Mouse (Mus musculus) spleen, embryonic (tissue): Measurements from ENCODE around the gene Prps2.
"Not testable (repeated sequence)": the region's sequence is repeated elsewhere in the genome, so short reads cannot be mapped to it uniquely, and the experiment has no call there.

Experiments used
- CTCF ChIA-PET: fragments of 350-600 bp; sonication (Branson Sonifier 250); formaldehyde crosslinking; loops from one replicate; lab custom pipeline; 2022; lab: Charles Lee

Gene Prps2

DNA sequence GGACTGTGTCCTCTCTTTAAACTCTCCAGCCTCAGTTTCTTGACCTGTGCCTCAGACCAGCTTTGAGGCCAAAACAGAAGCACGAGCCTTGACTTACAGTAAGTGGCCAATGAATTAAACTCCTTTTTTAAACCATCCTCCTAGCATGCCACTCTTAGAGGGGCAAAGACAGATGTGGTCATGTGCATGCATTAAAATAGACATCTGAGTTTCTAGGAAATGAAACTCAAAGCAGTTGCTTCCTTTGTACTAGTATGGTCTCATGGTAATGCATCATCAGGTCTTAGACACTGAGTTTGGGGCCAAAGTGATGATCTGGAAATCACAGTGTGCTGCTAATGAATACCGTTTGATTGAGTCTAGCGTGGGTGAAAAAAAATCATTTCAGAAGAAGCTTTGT lies 54.0 kb downstream of the Prps2 start:
- CTCF ChIA-PET: interaction anchor here (1.0 kb wide), 1 partner anchor 10 kb away, joined by 3 read pairs; no protein-coding TSS in a partner anchor

DNA sequence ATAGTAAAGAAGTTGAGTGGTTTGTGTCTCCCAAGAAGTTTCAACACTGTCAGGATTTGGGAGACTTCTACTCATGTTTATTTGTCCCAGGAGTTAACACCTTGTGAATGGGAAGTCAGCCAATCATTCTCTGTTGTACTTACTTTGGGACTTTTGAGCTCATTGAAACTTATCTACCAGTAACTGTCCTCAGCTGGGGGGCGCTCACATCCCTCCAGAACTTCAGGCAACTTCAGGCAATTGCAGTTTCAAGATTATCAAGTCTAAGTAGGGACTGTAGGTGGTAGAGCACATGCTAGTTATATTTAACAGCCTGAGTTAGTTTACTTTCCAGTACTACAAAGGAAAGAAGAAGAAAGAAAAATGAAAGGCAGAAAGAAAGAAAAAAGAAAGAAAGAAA lies 58.8 kb downstream of the Prps2 start:
- CTCF ChIA-PET: no interaction called here

DNA sequence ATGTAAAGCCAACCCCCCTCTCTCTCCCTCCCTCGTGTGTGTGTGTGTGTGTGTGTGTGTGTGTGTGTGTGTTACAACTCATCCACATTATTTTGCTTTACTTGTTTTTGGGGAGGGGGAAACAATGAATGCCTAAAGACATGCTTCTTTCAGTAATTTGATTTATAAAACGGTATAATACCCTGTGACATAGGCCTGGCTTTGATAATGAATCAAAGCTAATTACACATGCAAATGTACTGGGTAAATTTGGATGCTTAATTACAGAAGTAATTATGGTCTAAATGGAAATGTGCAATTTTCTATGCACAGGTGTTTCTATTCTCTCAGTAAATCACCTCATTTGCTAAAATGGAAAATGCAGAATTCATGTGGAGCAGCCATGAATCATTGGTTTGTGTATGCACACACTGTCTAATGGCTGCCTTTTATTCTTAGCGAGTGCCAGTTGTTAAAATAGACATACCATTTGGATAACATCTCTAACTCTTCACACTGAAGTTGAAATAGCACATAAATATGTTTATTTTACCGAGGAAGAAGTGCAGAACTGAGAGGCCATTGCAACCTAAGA lies 61.2 kb downstream of the Prps2 start:
- CTCF ChIA-PET: no interaction called here

DNA sequence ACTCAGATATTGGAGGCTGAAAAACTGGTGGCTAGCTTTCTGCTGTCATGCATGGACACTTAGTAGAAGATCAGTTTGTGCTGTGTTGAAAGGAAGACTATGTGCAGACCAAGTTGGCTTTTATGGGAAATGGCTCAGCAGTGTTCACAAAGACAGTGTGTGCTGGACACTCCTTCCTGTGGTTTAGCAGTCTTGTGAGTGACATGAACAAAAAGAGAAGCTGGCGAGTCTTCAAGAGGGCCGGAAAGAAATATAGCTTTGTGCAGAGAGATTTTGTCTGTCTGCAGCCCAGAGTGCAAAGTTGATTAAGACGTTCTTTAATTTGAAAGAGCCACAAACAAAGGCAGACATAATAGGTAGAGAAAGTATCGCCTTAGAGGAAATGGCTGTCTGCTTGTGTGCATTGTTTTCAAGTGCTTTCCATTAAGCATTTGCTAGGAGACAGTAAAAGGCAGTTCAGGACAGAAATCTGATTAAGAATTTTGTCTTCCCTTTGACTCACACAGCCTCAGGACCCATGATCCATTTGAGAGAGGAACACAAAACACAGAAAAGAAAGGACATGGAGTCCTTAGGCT lies 63.6 kb downstream of the Prps2 start:
- CTCF ChIA-PET: no interaction called here

DNA sequence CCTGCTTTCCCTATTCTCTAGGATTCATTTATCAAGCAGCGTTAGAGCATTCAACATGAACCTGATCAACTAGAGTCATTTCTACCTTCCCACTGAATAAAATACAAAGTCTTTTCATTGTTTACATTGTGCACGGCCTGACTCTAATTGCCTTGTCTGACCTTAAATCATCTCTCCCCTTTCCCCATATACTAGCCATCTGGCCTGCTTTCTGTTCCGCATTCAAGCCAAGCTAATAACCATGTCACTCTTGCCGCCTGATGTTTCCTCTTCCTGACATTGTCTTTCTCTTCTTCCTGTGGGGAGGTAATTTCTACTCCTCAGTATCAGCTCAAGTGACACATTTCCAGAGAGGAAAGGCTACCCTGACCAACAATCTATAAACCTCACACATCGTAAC lies 66.8 kb downstream of the Prps2 start:
- CTCF ChIA-PET: no interaction called here

DNA sequence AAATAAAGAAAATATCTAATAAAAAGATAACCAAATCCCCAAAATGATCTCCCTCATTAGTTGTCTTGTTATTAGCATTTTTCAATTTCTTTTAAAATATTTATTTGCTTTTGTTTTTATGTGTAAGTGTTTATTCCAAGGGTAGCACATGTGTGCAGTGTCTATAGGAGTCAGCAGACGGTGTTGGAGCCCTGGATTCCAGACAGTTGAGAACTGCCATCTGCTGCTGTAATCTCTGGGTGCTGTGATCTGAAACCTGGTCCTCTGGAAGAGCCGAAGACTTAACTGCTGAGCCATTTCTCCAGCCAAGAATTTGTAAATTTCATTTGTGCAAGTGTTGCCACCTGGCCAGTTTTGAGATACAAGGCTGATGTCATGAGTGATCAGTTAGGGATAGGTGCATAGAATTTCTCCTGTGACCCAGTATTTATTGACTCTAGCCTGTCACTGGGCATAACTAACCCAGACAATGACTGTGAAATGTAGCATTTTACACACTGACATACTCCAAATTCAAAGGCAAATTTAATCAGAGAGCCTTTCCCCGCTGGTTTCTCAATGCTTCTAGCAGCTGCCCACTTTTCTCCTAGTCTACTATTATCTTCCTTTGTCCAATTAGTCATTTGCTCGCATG lies 67.3 kb downstream of the Prps2 start:
- CTCF ChIA-PET: no interaction called here

DNA sequence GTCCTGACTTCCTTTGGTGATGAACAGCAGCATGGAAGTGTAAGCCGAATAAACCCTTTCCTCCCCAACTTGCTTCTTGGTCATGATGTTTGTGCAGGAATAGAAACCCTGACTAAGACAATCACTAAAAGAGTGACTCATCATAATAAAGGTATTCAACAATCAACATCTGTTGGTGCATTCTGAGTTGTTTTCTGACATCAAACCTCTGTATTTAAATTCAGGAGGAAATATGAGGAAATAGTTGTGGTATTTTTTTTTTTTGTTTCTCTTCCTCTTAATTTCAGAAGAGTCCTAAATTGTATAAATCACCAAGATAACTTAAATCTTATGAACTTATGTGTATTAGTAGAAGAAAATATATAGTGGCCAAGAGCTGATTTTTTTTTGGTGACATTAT lies 80.5 kb downstream of the Prps2 start:
- CTCF ChIA-PET: not testable (repeated sequence)
